ENCODE assay signal across 11 mouse cellular contexts in genomic region chr13:45867273-45867672, GRCm38 (mm10).
DNase-seq lines count a peak whose midpoint lies in the region; ATAC-seq and TF ChIP-seq lines count a peak whose summit lies in the region.
"Had no signal": no experiment of that assay in that cellular context is flagged by ENCODE, and none has a peak within 500 bp of the region (broad histone marks: within the 10 kb centered on the region; RNA-seq: fewer than 3 reads in every experiment).

No protein-coding gene starts in this region.

- no peak for TF ChIP-seq EP300 in liver, postnatal 0 days (IDR thresholded peaks at IDR 0.05; ENCODE audit: low read depth)

- H3K27ac ChIP-seq in liver, postnatal 0 days (ENCODE audit: low read depth): no peak overlapping the region
- H3K27ac ChIP-seq: embryonic facial prominence, embryonic 15.5 days; limb, embryonic 12.5 days; neural tube, embryonic 15.5 days had no signal

- DNase-seq in heart, postnatal 4 days: peak; percentile 53
- no peak for DNase-seq in heart, postnatal 36 days
- DNase-seq in 416B (ENCODE audit: low read depth): peak; percentile 83
- DNase-seq in Muller cell, postnatal 12 days (ENCODE audit: inconsistent ontology term): peak; percentile 82
- no peak for DNase-seq in liver, postnatal 0 days
- no peak for DNase-seq in spleen, adult 12 weeks (ENCODE audit: low spot score)
- no peak for DNase-seq in spleen, postnatal 36 days (ENCODE audit: low spot score in 2 of 2)
- DNase-seq: thymus, postnatal 4 days had no signal

- H3K4me3 ChIP-seq in liver, postnatal 0 days (ENCODE audit: low read depth, low read length): no peak overlapping the region
- H3K4me3 ChIP-seq: embryonic facial prominence, embryonic 15.5 days; limb, embryonic 12.5 days; neural tube, embryonic 15.5 days had no signal

- ATAC-seq in liver, postnatal 0 days: peak; percentile 53; the same call in 1 of the 2 replicates

- no peak overlapping the region for H3K9ac ChIP-seq in liver, postnatal 0 days (replicated peaks)
- H3K9ac ChIP-seq: embryonic facial prominence, embryonic 15.5 days; limb, embryonic 12.5 days; neural tube, embryonic 15.5 days had no signal

- no peak for TF ChIP-seq CTCF in liver, postnatal 0 days (IDR thresholded peaks at IDR 0.05; ENCODE audit: low read depth)

- intact Hi-C loops in heart, postnatal 36 days (cut with DNase I): no loop called here

- H3K36me3 ChIP-seq in liver, postnatal 0 days (replicated peaks; ENCODE audit: insufficient read depth, low read length): no peaks in the 10 kb centered on the region
- H3K36me3 ChIP-seq: embryonic facial prominence, embryonic 15.5 days; limb, embryonic 12.5 days; neural tube, embryonic 15.5 days had no signal

- no peaks in the 10 kb centered on the region for H3K9me3 ChIP-seq in liver, postnatal 0 days (ENCODE audit: low read length)
- H3K9me3 ChIP-seq: embryonic facial prominence, embryonic 15.5 days; neural tube, embryonic 15.5 days had no signal

- H3K4me1 ChIP-seq in liver, postnatal 0 days (ENCODE audit: insufficient read depth): peaks cover 12% of the 10 kb centered on the region

- H3K4me2 ChIP-seq in liver, postnatal 0 days (ENCODE audit: low read depth, low read length): no peak overlapping the region
- H3K4me2 ChIP-seq: embryonic facial prominence, embryonic 15.5 days; limb, embryonic 12.5 days; neural tube, embryonic 15.5 days had no signal

- H3K27me3 ChIP-seq in liver, postnatal 0 days (ENCODE audit: insufficient read depth, low read length): no peaks in the 10 kb centered on the region
- H3K27me3 ChIP-seq: embryonic facial prominence, embryonic 15.5 days; limb, embryonic 12.5 days; neural tube, embryonic 15.5 days had no signal

- WGBS in liver, postnatal 0 days (ENCODE audit: insufficient replicate concordance): 60% methylated on average over 14 of the region's 14 CpGs

Comparison
In these comparisons a context has a peak if more than half of its experiments do, and no peak if none do; other contexts are left out.
1. DNase-seq: peak in heart, postnatal 4 days (single experiment), 416B (single experiment) and Muller cell, postnatal 12 days (single experiment); none in heart, postnatal 36 days (0 of 2), liver, postnatal 0 days (single experiment), spleen, adult 12 weeks (single experiment) and spleen, postnatal 36 days (0 of 2).